Mouse (Mus musculus): ENCODE measurements around the gene Miip. TPM values are rescaled to one million over a fixed set of nuclear protein-coding genes. Genes with fewer than 3 reads are reported as not detected.

The Miip gene
- polyA plus RNA-seq, 1 experiment from 2014 or later, result 38.1 TPM

GRCm38 (mm10) chr4:147814592-147815167 is 53.9 kb downstream of the Miip start:
- Histone ChIP-seq H3K4me1 (ENCODE audit: control insufficient read depth, insufficient read depth, low read length) (no peaks in the 10 kb centered on the region), H3K27me3 (replicated peaks; ENCODE audit: control insufficient read depth, insufficient read depth, low read length) (no peaks in the 10 kb centered on the region), H3K4me2 (ENCODE audit: low read depth, low read length) (no peak overlapping the region), H3K27ac (ENCODE audit: low read length) (no peak overlapping the region), H3K9me3 (ENCODE audit: control insufficient read depth, low read length) (peaks cover 5% of the 10 kb centered on the region; the same call in 1 of the 2 replicates), H3K9ac (ENCODE audit: low read depth, low read length) (no peak overlapping the region), H3K4me3 (ENCODE audit: low read length) (no peak overlapping the region), H3K36me3 (ENCODE audit: control insufficient read depth, insufficient read depth, low read length) (no peaks in the 10 kb centered on the region)
- ATAC-seq, result no peak
- WGBS, result 86% methylated on average over 2 of the region's 2 CpGs

- Histone ChIP-seq H3K4me2 (ENCODE audit: low read depth, low read length) (no peak overlapping the region), H3K36me3 (ENCODE audit: control insufficient read depth, insufficient read depth, low read length) (no peaks in the 10 kb centered on the region), H3K4me3 (ENCODE audit: low read length) (no peak overlapping the region), H3K9me3 (ENCODE audit: control insufficient read depth, low read length) (peaks cover 5% of the 10 kb centered on the region; the same call in 1 of the 2 replicates), H3K27me3 (replicated peaks; ENCODE audit: control insufficient read depth, insufficient read depth, low read length) (no peaks in the 10 kb centered on the region), H3K9ac (ENCODE audit: low read depth, low read length) (no peak overlapping the region), H3K27ac (ENCODE audit: low read length) (no peak overlapping the region), H3K4me1 (ENCODE audit: control insufficient read depth, insufficient read depth, low read length) (peaks cover 6% of the 10 kb centered on the region; the same call in 1 of the 2 replicates)
- ATAC-seq, result no peak
- WGBS, result 45% methylated on average over 5 of the region's 5 CpGs
These were observed 55.3 kb downstream of the Miip start for GRCm38 (mm10) chr4:147813249-147813765.

Other genes starting within 250 kb of the Miip start
- 1.7 and 1.9 TPM in 2 replicates for gene Zfp979, start 226.3 kb downstream of the Miip start, polyA plus RNA-seq (2015; fragmentation: Nextera tagmentation; extraction: Ambion mirVana)
- gene Zfp534, start 166.3 kb downstream of the Miip start, polyA plus RNA-seq (2015; fragmentation: Nextera tagmentation; extraction: Ambion mirVana), result not detected in 2 replicates
- gene Zfp984, start 59.0 kb downstream of the Miip start, polyA plus RNA-seq (2015; fragmentation: Nextera tagmentation; extraction: Ambion mirVana), result 12.8 and 13.6 TPM in 2 replicates
- 3.5 and 4.3 TPM in 2 replicates for gene Zfp933, start 20.4 kb downstream of the Miip start, polyA plus RNA-seq (2015; fragmentation: Nextera tagmentation; extraction: Ambion mirVana)
- 7.4 and 7.6 TPM in 2 replicates for gene Fv1, start 163 bp upstream of the Miip start, polyA plus RNA-seq (2015; fragmentation: Nextera tagmentation; extraction: Ambion mirVana)
- 50.8 and 59.7 TPM in 2 replicates for gene Mfn2, start 35.9 kb upstream of the Miip start, polyA plus RNA-seq (2015; fragmentation: Nextera tagmentation; extraction: Ambion mirVana)
- 39.0 and 42.7 TPM in 2 replicates for gene Plod1, start 68.0 kb upstream of the Miip start, polyA plus RNA-seq (2015; fragmentation: Nextera tagmentation; extraction: Ambion mirVana)
- gene 2510039O18Rik, start 72.1 kb upstream of the Miip start, polyA plus RNA-seq (2015; fragmentation: Nextera tagmentation; extraction: Ambion mirVana), result 4.5 and 11.3 TPM in 2 replicates
- not detected in 2 replicates for gene Nppb, start 117.0 kb upstream of the Miip start, polyA plus RNA-seq (2015; fragmentation: Nextera tagmentation; extraction: Ambion mirVana)
- gene Nppa, start 131.9 kb upstream of the Miip start, polyA plus RNA-seq (2015; fragmentation: Nextera tagmentation; extraction: Ambion mirVana), result 0.22 and 0.51 TPM in 2 replicates
- 4.5 TPM in 2 replicates for gene Clcn6, start 170.0 kb upstream of the Miip start, polyA plus RNA-seq (2015; fragmentation: Nextera tagmentation; extraction: Ambion mirVana)
- 14.3 and 19.4 TPM in 2 replicates for gene Mthfr, start 170.3 kb upstream of the Miip start, polyA plus RNA-seq (2015; fragmentation: Nextera tagmentation; extraction: Ambion mirVana)
- gene Agtrap, start 219.2 kb upstream of the Miip start, polyA plus RNA-seq (2015; fragmentation: Nextera tagmentation; extraction: Ambion mirVana), result 19.6 and 22.2 TPM in 2 replicates